Mouse (Mus musculus) layer of hippocampus, adult 8-10 months (tissue): ENCODE measurements at regions not wholly inside any gene's neighbourhood (a gene's known extent, or its start where the extent isn't known, plus 50 kb on each side); places are given as distances from the start of the nearest gene placed in this dataset.

Source experiments
- DNase-seq, 2 experiments: peaks; one replicate each; pipeline ENCODE4 v3.0.0; 2022; ENCODE audit warnings: low spot score in 2 of 2
- microRNA-seq, 2 experiments: library from miRNA; unstranded; fragments of <30 nt; microRNA quantifications; one replicate each; pipeline ENCODE4 v1.2.0; 2022

DNA sequence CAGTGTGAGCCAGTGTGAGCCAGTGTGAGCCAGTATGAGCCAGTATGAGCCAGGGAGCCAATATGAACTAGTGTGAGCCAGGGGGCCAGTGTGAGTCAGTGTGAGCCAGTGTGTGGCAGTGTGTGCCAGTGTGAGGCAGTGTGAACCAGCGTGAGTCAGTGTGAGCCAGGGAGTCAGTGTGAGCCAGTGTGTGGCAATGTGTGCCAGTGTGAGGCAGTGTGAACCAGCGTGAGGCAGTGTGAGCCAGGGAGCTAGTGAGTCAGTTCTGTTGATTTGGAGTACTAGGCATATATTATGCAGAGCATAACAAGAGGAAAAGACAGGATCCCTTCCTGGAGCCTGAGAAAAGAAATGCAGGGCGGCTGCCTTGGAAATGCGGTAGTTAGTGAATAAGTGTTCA, 82.7 kb upstream of the Zfhx3 start:
- no peak for DNase-seq

DNA sequence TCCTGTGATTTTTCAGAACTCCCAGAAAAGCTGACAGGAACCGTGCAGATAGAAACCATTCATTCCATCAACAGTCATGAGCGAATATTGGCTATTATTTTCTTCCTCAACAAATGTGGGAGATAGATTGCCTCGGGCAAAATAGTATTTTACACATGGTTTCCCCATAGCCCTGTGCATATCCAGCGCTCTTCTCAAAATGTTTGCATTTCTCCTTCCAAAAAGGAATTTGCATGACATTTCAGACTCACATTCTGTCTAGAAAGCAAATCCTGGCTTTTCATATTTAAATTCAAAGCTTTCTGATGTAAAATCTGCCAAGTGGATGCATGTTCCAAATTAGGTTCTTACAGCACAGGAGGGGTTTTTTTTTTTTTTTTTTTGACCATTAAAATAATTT, 82.2 kb upstream of the Zfhx3 start:
- no peak for DNase-seq

DNA sequence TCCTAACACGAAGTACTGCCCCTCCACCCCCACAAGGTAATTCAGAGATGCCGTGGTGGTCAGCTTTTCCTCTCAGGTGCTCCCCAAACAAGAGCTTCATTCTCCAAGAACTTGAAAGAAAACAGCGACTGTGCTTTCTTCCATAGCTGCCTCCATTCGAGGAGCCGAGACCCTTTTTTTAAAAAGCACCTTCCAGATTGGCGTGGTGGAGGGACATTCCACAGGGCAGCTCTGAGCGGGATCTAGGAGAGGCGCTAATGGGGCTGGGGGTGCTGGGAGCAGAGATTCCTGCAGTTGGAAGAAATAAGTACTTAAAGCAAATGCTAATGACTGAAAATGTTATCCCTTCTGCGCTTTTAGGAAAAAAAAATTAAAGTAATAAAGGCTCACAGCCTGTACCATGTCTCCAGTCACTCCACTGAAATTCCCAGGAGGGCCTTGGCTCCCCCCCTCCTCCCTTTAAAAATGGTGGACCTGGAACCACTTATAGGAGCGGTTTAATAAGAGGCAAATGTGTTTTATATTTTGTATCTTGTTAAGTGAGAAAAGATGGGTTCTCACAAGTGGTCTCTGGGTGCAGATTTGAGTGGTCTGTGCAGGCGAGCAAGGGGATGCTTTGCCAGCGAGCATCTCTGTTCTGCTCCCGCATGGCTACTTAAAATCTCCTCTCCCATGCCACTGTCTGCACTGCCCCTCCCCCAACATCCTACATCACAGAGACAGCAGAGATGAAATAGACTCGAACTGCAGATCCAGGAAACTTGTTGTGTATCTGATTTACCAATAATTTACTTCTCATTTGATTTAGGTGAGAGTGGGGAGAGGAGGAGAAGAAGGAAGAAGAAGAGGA, 77.4 kb upstream of the Zfhx3 start:
- DNase-seq, result no peak

GRCm38 (mm10) chr8:107865744-107866143, 76.7 kb upstream of the Zfhx3 start:
- no peak for DNase-seq

- DNase-seq, result no peak
Measured at GRCm38 (mm10) chr8:107871718-107872117, 70.7 kb upstream of the Zfhx3 start.

DNA sequence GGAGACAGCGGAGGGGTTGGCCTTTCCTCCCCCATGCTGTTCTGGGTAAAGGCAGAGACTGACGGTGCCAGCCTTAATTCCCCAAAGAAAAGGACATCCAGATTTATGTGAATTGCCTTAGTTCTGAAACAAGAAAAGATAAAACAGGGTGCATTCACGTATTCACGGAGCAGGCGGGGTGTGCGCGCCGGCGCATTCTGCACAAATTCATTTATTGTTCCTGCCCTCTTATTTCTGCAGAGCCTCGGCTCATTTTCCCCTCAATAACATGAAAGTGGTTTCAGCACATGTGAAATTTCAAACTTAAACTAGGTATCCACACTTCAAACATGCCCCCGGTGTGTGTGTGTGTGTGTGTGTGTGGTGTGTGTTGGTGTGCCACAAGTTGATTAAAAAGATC, 70.3 kb upstream of the Zfhx3 start:
- no peak for DNase-seq

- DNase-seq, result no peak
Measured at GRCm38 (mm10) chr8:107876455-107876854, 66.0 kb upstream of the Zfhx3 start.

- DNase-seq, result peak; percentile 49 to 77
Measured at GRCm38 (mm10) chr8:107881851-107882250, 60.6 kb upstream of the Zfhx3 start.

- no peak for DNase-seq
Measured at GRCm38 (mm10) chr8:107885547-107885946, 56.9 kb upstream of the Zfhx3 start.

DNA sequence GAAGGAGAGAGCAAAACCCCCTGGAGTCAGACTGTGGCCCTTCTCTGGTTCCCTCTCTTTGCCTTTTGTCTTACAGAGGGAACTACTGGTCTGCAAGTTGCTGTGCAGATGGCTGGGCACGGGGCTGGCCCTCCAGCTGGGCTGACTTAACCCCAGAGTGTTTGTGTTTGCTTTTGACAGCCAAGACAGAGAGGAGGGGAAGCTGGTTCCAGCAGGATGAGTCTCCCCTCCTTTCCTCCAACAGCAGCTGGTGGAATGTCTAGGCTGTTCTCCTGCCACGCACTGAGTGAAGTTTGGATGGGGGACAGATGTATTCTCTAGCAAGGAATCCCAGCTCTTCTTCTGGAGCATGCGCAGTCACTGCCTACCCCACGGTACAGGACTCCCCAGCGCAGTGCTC, 56.5 kb upstream of the Zfhx3 start:
- no peak for DNase-seq

GRCm38 (mm10) chr8:107886516-107887253, 55.8 kb upstream of the Zfhx3 start:
- DNase-seq, result no peak

DNA sequence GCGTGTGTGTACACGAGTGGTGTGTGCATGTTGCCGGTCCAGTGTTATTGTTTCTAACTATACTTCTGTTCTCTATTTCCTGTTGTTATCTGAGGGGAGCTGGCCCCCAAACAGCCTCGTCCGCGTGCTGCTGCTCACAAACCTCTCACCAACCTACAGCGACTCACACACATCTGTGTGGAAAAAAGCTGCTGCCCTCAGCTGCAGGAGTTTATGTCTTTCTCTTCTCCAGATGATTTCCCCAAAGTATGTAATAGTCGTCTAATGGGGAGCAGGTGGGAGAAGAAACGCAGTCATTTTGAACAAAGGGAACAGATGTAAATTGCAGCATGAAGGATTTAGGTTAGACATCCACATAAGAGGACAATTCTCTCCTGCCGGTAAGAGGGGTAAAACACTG, 55.1 kb upstream of the Zfhx3 start:
- no peak for DNase-seq

- DNase-seq, result no peak
Measured at GRCm38 (mm10) chr8:107890922-107891321, 51.5 kb upstream of the Zfhx3 start.

Small RNA genes lying in the stretch of these regions (microRNA-seq; reads per million reads assigned to microRNA genes)
- gene Gm22825 (0 reads per million in 2 experiments), gene Gm23646 (0 reads per million in 2 experiments)
